Comparison of ENCODE assay signal across 9 mouse cellular contexts in genomic region chr14:74709054-74709453, GRCm38 (mm10). TPM values are rescaled to one million over a fixed set of nuclear protein-coding genes. Genes with fewer than 3 reads are reported as not detected.
DNase-seq lines count a peak whose midpoint lies in the region; ATAC-seq lines count a peak whose summit lies in the region.
"Had no signal": no experiment of that assay in that cellular context is flagged by ENCODE, and none has a peak within 500 bp of the region (broad histone marks: within the 10 kb centered on the region; RNA-seq: fewer than 3 reads in every experiment).

No protein-coding gene starts in this region.

- no peak overlapping the region for H3K4me2 ChIP-seq in limb, embryonic 11.5 days (ENCODE audit: low read depth, severe bottlenecking)
- H3K4me2 ChIP-seq in forebrain, embryonic 15.5 days (replicated peaks) = no peak overlapping the region
- H3K4me2 ChIP-seq: heart, embryonic 13.5 days had no signal

- 30% methylated on average over 3 of the region's 3 CpGs for WGBS in limb, embryonic 11.5 days
- WGBS in limb, embryonic 10.5 days = 28% methylated on average over 3 of the region's 3 CpGs
- 25% methylated on average over 3 of the region's 3 CpGs for WGBS in forebrain, embryonic 15.5 days

- no peak overlapping the region for H3K9ac ChIP-seq in limb, embryonic 11.5 days (ENCODE audit: low read length)
- H3K9ac ChIP-seq in forebrain, embryonic 15.5 days (replicated peaks) = no peak overlapping the region
- H3K9ac ChIP-seq: heart, embryonic 13.5 days had no signal

- no peak overlapping the region for H3K27ac ChIP-seq in limb, embryonic 11.5 days (replicated peaks; ENCODE audit: low read depth, low read length)
- H3K27ac ChIP-seq in limb, embryonic 10.5 days = no peak overlapping the region
- no peak overlapping the region for H3K27ac ChIP-seq in forebrain, embryonic 15.5 days (replicated peaks)
- H3K27ac ChIP-seq: heart, embryonic 13.5 days had no signal

- H3K4me1 ChIP-seq in limb, embryonic 11.5 days (ENCODE audit: control insufficient read depth, insufficient read depth, low read length) = peaks cover 1% of the 10 kb centered on the region; the same call in 1 of the 2 replicates
- peaks cover 2% of the 10 kb centered on the region for H3K4me1 ChIP-seq in limb, embryonic 10.5 days
- H3K4me1 ChIP-seq in forebrain, embryonic 15.5 days = no peaks in the 10 kb centered on the region
- H3K4me1 ChIP-seq: heart, embryonic 13.5 days had no signal

- H3K4me3 ChIP-seq in limb, embryonic 11.5 days (ENCODE audit: low read depth, low read length) = no peak overlapping the region
- H3K4me3 ChIP-seq in limb, embryonic 10.5 days = no peak overlapping the region
- no peak overlapping the region for H3K4me3 ChIP-seq in forebrain, embryonic 15.5 days
- H3K4me3 ChIP-seq: heart, embryonic 13.5 days had no signal

- no peak for ATAC-seq in limb, embryonic 11.5 days (ENCODE audit: insufficient number of reproducible peaks, low FRiP score, low TSS enrichment, low read depth)
- ATAC-seq in megakaryocyte, adult 5-6 weeks (ENCODE audit: poor library complexity, severe bottlenecking) = peak; percentile 77
- ATAC-seq in forebrain, embryonic 15.5 days (replicated peaks) = no peak

- H3K9me3 ChIP-seq in limb, embryonic 11.5 days (ENCODE audit: control insufficient read depth, low read length) = no peaks in the 10 kb centered on the region
- H3K9me3 ChIP-seq in limb, embryonic 10.5 days (replicated peaks) = no peaks in the 10 kb centered on the region
- H3K9me3 ChIP-seq in forebrain, embryonic 15.5 days = no peaks in the 10 kb centered on the region
- H3K9me3 ChIP-seq: heart, embryonic 13.5 days had no signal

- intact Hi-C loops in heart, postnatal 14 days (cut with DNase I) = loop anchor here (2.0 to 10.0 kb wide), 3 partner anchors 66 to 1184 kb away; partner anchors contain the start of gene Sucla2

- no peaks in the 10 kb centered on the region for H3K27me3 ChIP-seq in limb, embryonic 11.5 days (ENCODE audit: control insufficient read depth, insufficient read depth, low read length)
- no peaks in the 10 kb centered on the region for H3K27me3 ChIP-seq in limb, embryonic 10.5 days (ENCODE audit: low read depth, poor library complexity, severe bottlenecking)
- no peaks in the 10 kb centered on the region for H3K27me3 ChIP-seq in forebrain, embryonic 15.5 days
- H3K27me3 ChIP-seq: heart, embryonic 13.5 days had no signal

- no peaks in the 10 kb centered on the region for H3K36me3 ChIP-seq in limb, embryonic 11.5 days (ENCODE audit: control insufficient read depth, insufficient read depth, low read length)
- H3K36me3 ChIP-seq in limb, embryonic 10.5 days = no peaks in the 10 kb centered on the region
- no peaks in the 10 kb centered on the region for H3K36me3 ChIP-seq in forebrain, embryonic 15.5 days
- H3K36me3 ChIP-seq: heart, embryonic 13.5 days had no signal

- DNase-seq in adrenal gland, adult (ENCODE audit: inconsistent age in 2 of 2, low spot score in 1 of 2) = peak; percentile 34 to 76
- no peak for DNase-seq in adrenal gland, postnatal 4 days (ENCODE audit: low spot score in 2 of 2)
- peak; percentile 42 for DNase-seq in limb, embryonic 11.5 days (ENCODE audit: low spot score)
- DNase-seq in limb, embryonic 10.5 days (ENCODE audit: low spot score) = no peak
- peak; percentile 16 for DNase-seq in adrenal gland, postnatal 25 days
- DNase-seq in heart, postnatal 14 days = peak; percentile 18 to 65

RNA-seq across cellular contexts. Expression of gene Esd, which starts 23.0 kb away (rescaled TPM):
- total RNA-seq in adrenal gland, postnatal 4 days (2021) = 100 to 1,000 TPM; 189 to 197 TPM
- 337 and 358 TPM in 2 replicates for polyA plus RNA-seq in limb, embryonic 11.5 days (2014; fragmentation: Nextera tagmentation; extraction: Ambion mirVana)
- 309 and 315 TPM in 2 replicates for polyA plus RNA-seq in limb, embryonic 10.5 days (2016; fragmentation: Nextera tagmentation; extraction: Ambion mirVana)
- 328 and 404 TPM in 2 replicates for total RNA-seq in adrenal gland, postnatal 25 days (2021)
- 100 to 1,000 TPM; 129 to 131 TPM for total RNA-seq in heart, postnatal 14 days (2021)
- total RNA-seq in megakaryocyte, adult 5-6 weeks (2015) = 298 and 331 TPM in 2 replicates
- 258 and 294 TPM in 2 replicates for total RNA-seq in megakaryocyte, adult 5-6 weeks (2017)
- 280 and 285 TPM in 2 replicates for polyA plus RNA-seq in forebrain, embryonic 15.5 days (2015; fragmentation: Nextera tagmentation; extraction: Ambion mirVana)

Comparison
In these comparisons a context has a peak if more than half of its experiments do, and no peak if none do; other contexts are left out.
1. DNase-seq: peak in adrenal gland, adult (2 of 2), limb, embryonic 11.5 days (single experiment), adrenal gland, postnatal 25 days (single experiment) and heart, postnatal 14 days (2 of 2); none in adrenal gland, postnatal 4 days (0 of 2) and limb, embryonic 10.5 days (single experiment).